Mouse (Mus musculus): ENCODE results near the gene B4galt3.

The B4galt3 gene

DNA sequence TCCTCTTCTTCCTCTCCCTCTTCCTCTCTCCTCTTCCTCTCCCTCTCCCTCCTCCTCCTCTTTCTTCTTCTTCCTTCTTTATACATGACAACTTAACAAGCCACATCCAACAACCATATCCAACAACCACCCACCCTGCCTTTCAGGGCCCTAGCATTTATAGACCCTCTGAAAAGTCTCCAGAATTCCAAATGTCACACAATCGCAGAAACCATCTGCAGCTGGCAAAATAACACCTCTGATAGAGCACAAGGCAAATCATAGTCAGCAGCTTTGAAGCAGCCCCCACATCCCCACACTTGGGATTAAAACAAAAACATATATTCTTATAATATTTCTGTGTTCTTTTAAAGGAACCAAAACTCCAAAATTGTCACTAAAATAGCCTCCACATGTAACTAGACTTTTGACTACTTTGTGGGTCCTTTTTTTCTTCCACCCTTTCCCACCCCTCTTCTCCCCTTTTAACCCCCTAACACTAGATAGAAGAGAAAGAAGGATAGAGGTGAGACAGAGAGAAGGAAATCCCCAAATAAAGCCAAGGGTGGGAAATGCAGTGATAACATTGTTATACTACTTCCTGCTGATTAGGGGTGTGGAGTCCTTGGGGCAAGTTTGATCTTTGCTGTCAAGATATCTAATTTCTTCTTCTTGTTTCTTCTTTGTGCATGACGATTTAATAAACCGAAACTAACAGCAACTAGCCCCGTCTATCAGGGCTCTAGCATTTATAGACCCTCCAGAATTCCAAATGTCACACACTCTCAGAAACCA, 4.0 kb upstream of the B4galt3 start:
- no peak for DNase-seq

DNA sequence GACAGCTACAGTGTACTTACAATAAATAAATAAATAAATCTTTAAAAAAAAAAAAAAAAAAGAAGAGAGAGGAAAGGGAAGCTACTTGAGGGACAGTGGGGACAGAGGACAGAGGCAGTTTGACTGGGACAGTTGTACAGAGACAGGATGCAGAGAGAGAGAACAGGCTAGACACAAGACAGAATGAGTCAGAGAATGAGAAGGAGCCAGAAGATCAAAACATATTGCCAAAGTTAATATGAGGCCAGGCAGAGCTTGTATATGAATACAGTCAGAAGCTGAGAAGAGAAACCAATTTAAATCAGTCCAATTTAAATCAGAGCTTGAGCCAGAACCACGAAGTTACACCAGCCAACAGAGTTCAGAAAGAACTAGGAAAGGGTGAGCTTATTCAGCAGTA, 1.8 kb upstream of the B4galt3 start:
- no peak for DNase-seq

DNA sequence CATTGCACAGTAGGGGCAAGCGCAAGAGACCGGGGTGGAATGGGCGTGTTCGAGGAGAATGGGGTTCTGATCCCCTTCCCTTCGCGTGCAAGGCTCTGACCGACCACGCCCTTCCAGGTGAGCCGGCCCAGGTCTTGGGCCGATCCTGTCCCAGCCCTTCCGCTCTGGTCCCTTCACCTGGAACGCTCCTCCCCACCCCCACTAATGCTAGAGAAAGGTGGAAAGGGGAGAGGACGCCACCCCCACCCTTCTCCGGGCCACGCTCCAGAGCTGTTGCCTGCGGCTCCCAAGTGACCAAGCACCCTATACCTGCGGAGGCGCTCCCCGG, 409 bp downstream of the B4galt3 start:
- peak; percentile 77 to 91 for DNase-seq

DNA sequence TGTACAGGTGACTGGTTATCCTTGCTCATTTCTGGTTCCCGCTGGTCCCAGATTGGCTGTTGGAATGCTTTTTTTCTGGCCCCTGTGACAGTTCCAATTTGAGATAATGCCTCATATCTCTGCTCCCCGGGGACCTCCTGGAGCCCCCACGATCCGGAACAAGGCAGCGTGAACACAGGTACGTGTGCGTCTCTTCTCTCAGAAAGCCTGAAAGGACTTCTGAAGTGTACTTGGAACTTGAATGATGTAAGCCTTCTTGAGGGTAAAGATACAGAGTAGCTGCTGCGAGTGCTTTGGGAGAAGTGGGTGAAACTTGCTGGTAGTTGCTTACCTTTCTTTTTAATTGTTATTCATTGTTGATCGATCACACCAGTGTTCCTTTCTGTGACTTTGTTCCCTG, 1.1 kb downstream of the B4galt3 start:
- peak in 1 of 2 experiments; percentile 32 for DNase-seq

DNA sequence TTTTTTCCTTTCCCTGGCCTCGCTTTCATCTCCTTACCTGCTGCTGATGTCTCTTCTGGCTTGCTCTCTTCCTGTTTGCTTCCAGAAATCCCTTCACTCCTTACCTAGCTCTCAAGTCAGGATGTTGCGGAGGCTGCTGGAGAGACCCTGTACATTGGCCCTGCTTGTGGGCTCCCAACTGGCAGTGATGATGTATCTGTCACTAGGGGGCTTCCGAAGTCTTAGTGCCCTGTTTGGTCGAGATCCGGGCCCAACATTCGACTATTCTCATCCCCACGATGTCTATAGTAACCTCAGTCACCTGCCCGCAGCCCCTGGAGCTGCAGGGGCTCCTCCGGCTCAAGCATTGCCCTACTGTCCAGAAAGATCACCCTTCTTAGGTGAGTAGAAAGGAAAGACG, 1.5 kb downstream of the B4galt3 start:
- peak in 1 of 2 experiments; percentile 28 for DNase-seq

DNA sequence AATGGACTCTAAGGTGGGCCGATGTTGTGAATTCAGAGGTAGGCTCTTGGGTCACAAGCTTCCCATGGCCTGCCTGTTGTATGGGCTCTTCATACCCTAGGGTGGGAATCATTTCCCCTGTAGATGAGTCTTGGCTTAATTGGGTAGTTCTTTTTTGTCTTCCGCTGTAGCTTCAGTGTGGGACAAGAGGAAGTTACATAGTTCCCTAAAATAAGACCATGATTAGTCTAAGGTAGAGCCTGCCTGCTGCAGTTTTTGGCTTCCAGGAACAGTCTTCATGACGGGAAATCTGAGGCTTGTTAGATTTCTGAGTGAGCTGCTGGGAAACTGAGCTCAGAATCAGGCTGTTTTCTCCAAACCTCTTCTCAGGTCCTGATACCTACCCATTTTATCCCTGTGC, 2.0 kb downstream of the B4galt3 start:
- DNase-seq: no peak

DNA sequence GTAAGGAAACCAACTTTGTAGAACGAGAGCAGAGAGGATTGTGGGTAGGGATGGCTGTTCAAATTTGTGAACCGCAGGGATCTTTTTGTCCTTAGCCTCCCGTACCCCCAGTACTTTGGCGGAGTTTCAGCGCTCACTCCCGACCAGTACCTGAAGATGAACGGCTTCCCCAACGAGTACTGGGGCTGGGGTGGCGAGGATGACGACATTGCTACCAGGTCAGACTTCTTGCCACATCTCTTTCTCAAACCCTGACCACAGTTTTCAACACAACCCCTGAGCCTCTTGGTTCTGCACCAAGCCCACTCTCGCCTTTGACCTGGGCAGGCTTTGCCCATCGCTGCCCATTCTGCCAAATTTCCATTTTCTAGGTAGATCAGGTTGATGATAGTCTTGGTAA, 4.0 kb downstream of the B4galt3 start:
- DNase-seq: peak in 1 of 2 experiments; percentile 28

DNA sequence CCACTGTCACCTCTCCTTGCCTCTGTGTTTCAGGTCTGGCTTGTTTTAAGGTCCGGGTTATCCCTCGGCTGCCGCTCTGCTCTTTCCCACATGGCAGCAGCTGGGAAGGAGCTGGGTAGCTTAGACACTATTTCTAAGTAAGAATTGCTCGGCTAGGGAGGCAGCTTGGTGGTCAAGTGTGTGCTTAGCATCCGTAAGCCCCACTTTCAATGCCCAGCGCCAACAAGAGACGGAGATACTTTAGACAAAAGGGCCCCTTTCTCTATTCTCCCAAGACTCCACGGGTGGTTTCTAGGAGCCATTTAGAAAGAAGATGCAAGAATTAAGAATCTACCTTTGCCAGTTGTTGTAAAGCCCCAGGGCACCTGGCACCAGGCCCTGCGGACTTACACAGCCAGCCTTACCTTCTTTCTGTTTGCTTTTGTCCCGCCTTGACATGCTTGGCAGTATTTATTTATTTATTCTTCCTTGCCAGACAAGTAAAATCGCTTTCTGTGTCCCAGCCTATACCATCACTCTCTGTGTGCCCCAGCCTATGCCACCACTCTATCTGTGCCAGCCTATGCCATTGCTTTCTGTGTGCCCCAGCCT, 5.1 kb downstream of the B4galt3 start:
- peak in 1 of 2 experiments; percentile 33 for DNase-seq

DNA sequence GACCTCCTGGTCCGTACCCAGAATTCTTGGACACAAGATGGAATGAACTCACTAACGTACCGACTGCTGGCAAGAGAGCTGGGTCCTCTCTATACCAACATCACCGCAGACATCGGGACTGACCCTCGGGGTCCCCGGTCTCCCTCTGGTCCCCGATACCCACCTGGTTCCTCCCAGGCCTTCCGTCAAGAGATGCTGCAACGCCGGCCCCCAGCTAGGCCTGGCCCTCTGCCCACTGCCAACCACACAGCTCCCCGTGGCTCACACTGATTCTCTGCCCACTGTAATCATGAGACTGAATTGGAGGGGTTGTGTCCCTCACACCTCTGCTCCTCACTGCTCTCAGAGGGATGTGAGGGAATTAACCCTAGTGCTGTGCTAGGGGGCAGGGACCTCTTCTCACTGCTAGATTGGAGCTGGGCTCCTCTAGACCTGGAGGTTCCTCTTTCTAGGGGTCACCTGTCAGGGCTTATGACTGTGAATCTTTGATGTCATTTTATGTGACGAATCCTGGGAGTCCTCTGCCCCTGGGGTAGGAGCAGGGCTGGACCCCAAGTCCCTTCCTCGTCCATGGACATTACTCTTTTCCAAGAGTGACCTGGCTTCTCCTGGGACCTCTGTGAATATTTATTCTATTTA, 6.1 kb downstream of the B4galt3 start:
- peak in 1 of 2 experiments; percentile 33 for DNase-seq

DNA sequence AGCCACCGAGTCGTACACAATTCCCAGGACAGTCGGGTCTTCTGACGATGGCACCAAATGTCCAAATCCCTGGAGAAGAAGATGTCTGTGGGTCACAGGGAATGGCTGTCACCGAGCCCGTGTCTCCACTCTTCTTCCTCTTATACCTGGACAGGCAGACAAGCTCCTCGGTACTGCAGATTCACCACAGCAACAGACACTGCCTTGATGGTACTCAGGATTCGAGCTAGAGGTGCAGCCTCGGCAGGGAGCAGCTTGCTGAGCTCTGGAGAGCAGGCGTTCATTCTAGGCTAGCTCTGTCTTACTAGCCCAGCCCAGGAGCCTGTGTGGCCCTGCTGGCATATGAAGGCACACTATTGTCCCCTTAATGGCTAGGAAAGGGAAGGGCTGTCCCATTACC, 7.6 kb downstream of the B4galt3 start:
- DNase-seq: no peak

DNA sequence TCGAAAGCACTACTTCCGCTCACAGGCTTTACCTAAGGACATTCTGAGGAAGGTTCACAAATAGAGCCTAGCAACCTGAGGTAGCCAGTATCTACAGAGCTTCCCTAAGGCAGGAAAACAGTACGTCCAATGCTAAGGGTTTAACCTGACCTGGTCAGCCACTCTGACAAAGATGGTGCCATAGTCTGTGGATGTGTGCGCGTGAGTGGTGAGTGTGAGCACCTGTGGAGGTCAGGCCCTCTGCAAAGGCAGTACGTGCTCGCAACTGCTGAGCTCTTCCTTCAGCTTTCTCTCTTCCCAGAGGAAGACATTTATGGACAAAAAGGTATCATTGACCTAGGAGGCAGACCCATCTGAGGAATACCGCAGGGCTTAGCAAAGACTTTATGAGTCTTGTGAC, 8.3 kb downstream of the B4galt3 start:
- DNase-seq: no peak

DNA sequence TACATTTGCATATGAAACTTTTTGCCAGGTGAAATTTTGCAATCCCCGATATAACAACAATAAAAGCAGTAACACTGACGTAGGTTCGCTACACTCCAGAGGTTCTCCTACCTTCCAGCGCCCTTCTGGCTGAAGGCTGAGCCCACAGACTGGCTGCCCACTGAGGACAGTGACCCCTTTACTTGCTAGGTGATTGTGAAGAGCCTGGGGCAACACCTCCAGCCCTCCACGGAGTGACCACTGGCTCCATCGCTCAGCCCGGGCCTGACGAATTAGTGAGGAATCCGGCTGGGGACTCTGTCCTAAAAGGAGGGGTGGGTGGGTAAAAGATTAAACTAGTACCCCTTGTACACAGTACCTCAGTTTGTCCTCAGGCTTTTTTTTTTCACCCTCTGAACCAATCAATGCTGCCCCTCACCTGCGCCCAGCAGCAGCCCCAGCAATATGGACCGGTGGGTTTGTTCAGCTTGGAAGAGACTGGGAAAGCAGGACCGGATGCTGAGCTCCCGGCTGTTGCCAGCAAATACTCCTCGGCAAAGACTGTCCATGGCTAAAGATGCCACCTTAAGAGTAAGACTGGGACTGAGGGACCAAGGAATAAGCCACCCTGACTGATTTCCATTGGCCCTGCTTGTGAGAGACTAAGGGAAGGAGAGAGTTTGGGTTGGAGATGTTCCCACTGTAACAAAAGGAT, 9.0 kb downstream of the B4galt3 start:
- DNase-seq: no peak

DNA sequence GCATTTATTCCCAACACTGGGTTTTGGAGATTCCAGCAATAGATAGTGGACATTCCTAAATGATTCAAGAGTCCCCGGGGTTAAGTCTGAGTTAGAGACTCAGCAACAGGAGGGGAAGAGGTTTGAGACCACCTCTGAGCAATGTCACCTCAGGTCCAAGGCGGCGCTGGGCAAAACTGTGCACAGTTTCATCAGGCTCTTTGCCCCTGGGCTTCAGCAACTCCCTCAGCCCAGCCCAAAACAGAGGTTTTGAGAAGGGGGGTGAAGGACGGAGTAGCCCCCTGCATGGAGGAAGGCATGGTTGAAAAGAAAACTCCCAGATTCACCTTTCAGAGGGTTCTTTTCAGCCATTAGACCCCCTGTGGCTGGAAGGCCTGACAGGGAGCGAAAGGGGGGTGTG, 9.6 kb downstream of the B4galt3 start:
- DNase-seq: peak in 1 of 2 experiments; percentile 23

DNA sequence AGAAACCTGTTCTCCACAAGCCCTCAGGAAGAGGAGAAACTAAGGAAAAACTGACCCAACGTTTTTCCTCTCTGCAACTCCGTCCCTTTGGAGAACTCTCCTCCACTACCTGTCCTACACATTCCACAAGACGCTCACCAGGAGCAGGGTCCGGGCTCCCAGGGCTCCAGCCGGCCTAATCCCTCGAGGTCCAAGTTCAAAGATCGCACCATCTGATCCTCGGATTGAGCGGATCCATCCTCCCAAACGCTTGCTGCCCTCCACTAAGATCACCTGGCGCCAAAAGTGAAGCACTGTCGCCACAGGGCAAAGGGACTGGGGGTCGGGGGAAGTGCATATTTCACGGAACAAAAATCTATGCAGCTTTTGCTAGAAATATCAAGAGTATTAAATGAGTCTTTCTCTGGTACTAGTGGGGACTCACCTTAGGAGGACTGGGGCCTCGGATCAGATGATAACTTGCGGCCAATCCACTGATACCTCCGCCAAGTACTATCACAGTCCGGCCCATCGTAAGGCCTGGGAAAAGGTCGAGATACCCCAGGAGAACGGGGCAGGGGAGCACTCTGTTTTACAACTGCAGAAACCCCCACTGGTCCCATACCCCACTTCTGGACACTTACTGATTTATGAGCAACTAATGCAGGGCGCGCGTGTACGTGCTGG, 10.3 kb downstream of the B4galt3 start:
- DNase-seq: peak; percentile 55 to 77

DNA sequence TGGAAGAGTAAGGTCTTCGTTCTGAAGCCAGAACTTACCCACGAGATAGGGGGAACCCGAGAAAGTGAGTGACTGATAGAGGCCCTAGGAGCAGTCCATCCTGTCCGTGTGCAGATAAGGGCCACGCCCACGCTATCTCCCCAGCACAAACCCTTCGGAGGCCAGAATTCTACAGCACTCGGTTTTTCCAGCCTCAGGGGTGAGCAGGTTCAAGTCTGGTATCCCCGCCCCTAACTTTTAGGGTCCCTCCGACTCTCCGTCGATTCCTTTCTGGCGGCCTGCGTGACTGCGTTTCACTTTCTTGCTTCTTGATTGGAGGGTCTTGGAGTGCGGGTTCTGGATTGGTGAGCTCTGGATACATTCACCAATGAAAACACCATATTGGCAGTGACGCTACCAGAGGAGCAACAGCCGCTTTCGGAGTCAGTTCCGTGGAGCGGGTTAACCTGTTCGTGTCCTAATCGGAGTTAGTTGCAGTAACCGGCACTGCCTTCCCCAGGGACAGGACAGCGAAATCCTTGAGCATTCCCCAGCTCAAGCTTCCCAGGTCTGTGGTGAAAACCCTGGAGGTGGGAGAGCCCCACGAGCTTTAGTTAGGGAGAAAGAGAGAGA, 10.9 kb downstream of the B4galt3 start, which contains the start of gene Ppox:
Gene Ppox (minus strand): TSS at position 271 of the 612 bp plus-strand sequence.
- peak; percentile 92 to 97 for DNase-seq

DNA sequence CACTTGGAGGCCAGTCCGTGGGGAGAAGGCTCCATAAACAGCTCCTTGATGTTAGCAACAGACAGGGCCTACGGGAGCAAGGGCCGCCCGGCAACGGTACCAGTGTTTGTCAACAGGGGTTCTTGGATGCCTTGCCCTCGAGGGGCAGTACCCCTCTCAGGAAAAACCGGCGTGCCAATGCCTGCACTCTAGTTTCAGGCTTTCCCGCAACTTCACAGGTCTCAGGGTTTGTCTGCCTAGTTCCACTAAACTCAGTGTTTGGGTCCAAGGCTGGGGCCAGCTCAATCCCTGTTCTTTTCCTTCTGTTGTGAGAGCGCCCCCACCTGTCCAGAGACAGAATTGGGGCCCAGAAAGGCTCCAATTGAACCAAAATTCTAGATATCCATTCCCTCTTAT, 11.4 kb downstream of the B4galt3 start:
- peak; percentile 85 to 91 for DNase-seq

DNA sequence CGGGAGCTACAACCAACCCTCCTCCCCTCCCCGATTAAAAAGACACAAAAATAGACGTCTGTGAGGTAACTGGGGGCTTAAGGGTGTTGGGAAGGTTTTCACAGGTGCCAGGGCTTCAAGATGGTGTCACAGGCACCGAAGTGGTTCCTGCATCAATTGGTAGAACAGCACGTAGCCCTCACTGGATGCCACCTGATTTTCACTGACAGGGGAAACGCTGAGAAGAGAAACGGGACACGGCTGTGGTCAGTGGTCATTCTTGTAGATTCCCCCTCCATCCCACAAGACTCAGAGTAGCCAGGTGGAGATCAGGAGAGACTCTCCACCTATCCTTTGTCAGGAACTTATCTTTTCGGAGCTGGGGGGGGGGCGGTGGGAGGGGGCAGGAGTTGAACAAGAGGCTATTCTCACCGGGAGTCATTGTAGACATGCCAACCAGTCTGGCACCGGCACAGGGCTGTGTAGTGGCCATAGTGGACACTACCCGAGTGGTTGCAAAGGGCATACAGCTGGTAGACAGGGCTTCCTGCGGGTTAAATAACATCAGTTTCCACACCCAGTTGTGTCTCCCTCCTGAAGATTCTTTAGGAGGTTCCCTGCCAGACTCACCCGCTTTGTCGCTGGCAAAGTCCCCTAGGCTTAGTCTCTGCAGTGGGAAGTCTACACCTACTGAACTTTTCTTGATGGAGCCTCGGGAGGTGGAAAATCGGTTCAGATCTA, 12.1 kb downstream of the B4galt3 start:
- no peak for DNase-seq

DNA sequence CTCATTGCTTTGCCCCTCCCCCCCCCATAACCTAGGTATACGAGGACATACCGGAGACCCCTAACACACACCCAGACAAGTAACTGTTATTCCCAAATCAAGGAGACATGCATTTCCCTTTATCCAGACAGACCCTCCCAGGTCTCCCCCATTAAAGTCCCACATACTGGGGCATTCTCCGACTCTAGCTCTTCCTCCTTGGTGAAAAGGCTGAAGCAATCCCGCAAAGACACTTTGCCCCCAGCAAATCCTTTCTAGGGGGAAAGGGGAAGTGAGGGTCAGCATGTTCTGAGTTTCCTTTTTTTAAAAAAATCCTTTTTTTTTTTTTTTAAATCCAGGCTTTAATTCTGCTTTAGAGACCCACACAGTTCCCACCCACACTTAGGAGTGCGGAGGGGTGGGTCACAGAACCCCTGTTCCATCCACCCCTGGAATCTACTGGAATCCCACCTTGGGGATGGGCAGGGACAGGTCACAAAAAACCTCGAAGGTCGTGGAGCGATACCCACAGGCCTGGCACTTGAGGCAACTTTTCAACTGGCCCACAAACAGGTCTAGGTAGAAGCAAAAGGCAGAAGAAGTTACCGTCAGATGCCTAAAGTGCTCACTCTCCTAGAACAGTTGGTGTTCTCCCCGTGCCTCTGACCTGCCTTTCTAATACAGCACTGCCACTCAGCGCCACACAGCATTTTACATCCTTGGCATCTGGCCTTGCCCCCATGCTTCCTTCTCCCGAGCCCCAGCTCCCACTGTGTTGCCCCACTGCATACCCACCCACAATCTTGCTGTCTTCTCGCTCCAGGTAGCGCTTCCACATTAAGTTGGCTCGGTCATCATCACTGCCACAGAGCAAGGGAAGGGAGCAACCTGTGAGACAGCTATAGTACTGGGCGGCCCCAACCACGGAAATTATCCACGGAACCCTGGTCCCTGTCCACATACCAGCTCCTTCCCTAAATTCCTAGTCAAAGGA, 13.3 kb downstream of the B4galt3 start:
- no peak for DNase-seq

DNA sequence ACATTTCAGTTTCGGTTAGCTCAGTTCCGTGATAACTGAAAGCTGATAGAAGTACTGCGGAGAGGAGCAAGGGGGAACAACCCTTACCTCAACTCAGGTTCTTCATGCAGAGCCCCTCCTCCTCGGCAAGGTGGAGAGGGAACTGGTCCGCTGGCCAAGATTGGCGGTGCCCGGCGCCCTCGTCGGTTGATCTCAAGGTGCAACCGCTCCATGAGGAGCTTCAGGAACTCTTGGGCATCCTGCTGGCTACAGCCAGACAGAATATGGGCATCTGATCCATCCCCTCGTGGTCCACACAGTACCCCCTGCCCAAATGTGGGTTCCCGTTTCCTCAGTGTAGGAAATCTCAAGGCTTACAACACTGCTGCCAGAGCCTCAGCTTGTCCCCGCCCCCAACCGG, 14.4 kb downstream of the B4galt3 start:
- no peak for DNase-seq

DNA sequence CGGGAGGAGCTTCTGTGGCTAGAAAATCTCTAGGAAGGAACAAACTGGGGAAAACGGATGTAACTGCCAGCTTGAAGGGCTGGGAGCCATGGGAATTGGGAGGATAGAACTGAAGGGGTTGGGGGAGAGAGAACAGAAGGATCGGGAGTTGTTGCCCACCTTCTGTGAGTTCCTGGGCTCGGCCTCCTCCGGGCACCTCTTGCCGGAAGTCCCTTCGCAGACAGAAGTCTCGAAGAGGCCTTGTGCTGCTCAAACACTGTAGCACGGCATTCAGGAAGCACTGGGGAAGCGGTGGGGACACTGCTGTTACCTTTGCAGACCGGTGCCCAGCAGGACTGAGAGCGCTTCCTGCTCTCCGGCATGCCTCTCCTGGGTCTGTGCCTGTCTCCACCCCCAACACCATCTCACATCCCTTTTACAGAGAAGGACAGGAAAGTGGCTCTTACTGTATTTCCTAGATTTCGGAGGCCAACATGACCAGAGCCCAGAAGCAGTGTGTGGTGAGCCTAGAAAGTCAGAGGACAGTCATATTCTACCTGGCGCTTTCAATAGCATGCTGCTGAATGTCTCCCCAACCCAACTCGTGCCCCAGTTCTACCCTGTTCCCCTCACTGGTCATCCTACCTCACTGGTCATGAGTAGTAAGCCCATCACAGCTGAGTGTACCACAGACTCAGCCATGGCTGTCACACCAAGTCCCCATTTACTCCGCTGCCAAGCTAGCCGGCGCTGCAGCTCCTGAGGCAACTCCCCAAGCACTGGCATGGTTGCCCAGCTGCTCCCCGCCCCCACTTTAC, 15.2 kb downstream of the B4galt3 start:
- peak in 1 of 2 experiments; percentile 46 for DNase-seq

Data from kidney, postnatal 25 days (tissue).